Mouse (Mus musculus): ENCODE data around the gene Sp7. TPM values are rescaled to one million over a fixed set of nuclear protein-coding genes. Genes with fewer than 3 reads are reported as not detected.

Sp7 gene
- polyA plus RNA-seq (2015; fragmentation: Nextera tagmentation; extraction: Ambion mirVana), result not detected in 2 replicates

DNA sequence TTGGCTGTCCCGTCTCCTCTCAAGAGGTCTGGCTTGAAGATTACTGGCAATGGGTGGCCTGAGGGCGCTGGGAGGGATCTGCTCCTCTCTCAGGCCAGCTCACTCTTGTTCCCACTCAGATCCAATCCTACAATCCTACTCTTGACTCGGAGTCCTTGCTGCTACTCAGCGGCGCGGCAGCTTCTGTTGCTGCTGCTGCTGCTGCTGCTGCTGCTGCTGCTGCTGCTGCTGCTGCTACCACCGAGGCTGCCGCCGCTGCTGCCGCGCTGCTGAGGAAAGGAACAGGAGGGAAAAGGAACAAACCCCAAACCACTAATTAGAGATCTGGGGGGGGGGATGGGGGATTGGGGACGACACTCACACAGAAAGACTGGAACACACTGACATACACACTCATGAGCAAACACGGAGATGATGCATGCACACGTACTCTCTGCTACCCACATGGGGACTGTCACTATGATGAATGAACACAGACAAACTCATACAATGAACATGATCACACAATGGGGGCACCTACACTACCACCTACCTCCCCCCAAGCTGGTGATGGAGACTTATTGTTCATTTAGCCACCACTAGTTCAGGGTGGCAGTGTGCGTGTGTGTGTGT, at the start of gene Sp7:
TSS of gene Sp7 (minus strand) at position 450 of the 612 bp plus-strand sequence.
- no peak within 1 kb of the TSS; the same call in 1 of the 2 replicates for H3K9ac ChIP-seq
- H3K4me2 ChIP-seq, result peak within 1 kb of the TSS; percentile 20
- WGBS (ENCODE audit: insufficient replicate concordance), result 8% methylated on average over 15 of the region's 15 CpGs
- H3K9me3 ChIP-seq (replicated peaks), result no peaks in the 10 kb centered on the region
- H3K36me3 ChIP-seq (replicated peaks), result no peaks in the 10 kb centered on the region
- peaks cover 97% of the 10 kb centered on the region for H3K27me3 ChIP-seq
- H3K27ac ChIP-seq (replicated peaks), result no peak within 1 kb of the TSS
- no peak for ATAC-seq (ENCODE audit: insufficient read depth)
- H3K4me1 ChIP-seq (replicated peaks), result peaks cover 9% of the 10 kb centered on the region; the same call in 1 of the 2 replicates
- H3K4me3 ChIP-seq (replicated peaks), result no peak within 1 kb of the TSS

DNA sequence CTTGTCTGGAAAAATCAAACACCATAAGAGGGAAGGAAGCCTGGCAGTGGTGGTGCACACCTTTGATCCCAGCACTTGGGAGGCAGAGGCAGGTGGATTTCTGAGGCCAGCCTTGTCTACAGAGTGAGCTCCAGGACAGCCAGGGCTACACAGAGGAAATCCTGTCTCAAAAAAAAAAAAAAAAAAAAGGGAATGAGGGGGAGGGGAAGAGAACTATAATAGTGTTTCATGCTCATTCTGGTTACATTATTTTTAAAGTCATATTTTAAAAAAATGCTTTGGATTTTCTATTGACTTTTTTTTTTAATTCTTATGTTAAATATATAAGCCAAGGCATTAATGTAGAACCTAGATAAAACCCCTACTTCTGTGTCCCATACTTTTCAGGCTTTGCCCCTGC, 46.7 kb upstream of the Sp7 start:
- peaks cover 72% of the 10 kb centered on the region for H3K36me3 ChIP-seq (replicated peaks)
- no peak for ATAC-seq (ENCODE audit: insufficient read depth)

DNA sequence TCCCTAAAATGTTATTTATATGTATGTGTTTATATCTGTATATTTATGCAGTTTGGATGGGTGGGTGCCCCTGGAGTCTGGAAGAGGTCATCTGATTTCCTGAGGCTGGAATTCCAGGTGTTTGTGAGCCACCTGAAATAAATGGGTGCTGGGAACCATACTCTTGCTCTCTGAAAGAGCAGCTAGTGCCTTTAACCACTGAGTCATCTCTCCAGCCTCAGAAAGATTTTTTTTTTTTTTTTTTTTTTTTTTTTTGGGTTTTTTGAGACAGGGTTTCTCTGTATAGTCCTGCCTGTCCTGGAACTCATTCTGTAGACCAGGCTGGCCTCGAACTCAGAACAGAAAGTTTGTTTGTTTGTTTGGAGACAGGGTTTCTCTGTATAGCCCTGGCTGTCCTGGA, 44.1 kb upstream of the Sp7 start:
- H3K9me3 ChIP-seq (replicated peaks), result no peaks in the 10 kb centered on the region
- WGBS (ENCODE audit: insufficient replicate concordance), result 71% methylated on average over 1 of the region's 1 CpGs
- H3K4me3 ChIP-seq (replicated peaks), result no peak overlapping the region
- H3K4me2 ChIP-seq, result peak overlapping the region; percentile 38
- H3K36me3 ChIP-seq (replicated peaks), result peaks cover 72% of the 10 kb centered on the region
- peaks cover 59% of the 10 kb centered on the region for H3K4me1 ChIP-seq (replicated peaks)
- no peak for ATAC-seq (ENCODE audit: insufficient read depth)
- H3K27ac ChIP-seq (replicated peaks), result no peak overlapping the region
- H3K9ac ChIP-seq, result 0 out of 2 replicates have a peak overlapping the region, but pooled peaks have one; percentile 6
- no peaks in the 10 kb centered on the region for H3K27me3 ChIP-seq

More for the DNA sequence above, 46.7 kb upstream of the Sp7 start:
- H3K4me2 ChIP-seq, result no peak overlapping the region
- no peaks in the 10 kb centered on the region for H3K9me3 ChIP-seq (replicated peaks)
- H3K4me1 ChIP-seq (replicated peaks), result peaks cover 39% of the 10 kb centered on the region
- H3K27ac ChIP-seq (replicated peaks), result no peak overlapping the region
- H3K9ac ChIP-seq, result no peak overlapping the region
- H3K4me3 ChIP-seq (replicated peaks), result no peak overlapping the region
- no peaks in the 10 kb centered on the region for H3K27me3 ChIP-seq

DNA sequence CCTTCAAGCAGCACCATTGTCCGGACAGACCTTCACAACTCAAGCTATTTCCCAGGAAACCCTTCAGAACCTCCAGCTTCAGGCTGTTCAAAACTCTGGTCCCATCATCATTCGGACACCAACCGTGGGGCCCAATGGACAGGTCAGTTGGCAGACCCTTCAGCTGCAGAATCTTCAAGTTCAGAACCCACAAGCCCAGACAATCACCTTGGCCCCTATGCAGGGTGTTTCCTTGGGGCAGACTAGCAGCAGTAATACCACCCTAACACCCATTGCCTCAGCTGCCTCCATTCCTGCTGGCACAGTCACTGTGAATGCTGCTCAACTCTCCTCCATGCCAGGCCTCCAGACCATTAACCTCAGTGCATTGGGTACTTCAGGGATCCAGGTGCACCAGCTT, 42.3 kb upstream of the Sp7 start:
- Histone ChIP-seq H3K27ac (replicated peaks) (no peak overlapping the region), H3K27me3 (no peaks in the 10 kb centered on the region), H3K9ac (peak overlapping the region; percentile 27; the same call in 1 of the 2 replicates), H3K9me3 (replicated peaks) (no peaks in the 10 kb centered on the region), H3K36me3 (replicated peaks) (peaks cover 67% of the 10 kb centered on the region), H3K4me2 (peak overlapping the region; percentile 38), H3K4me1 (replicated peaks) (peaks cover 64% of the 10 kb centered on the region), H3K4me3 (replicated peaks) (peak overlapping the region; percentile 15)
- WGBS (ENCODE audit: insufficient replicate concordance), result 89% methylated on average over 3 of the region's 3 CpGs
- no peak for ATAC-seq (ENCODE audit: insufficient read depth)

DNA sequence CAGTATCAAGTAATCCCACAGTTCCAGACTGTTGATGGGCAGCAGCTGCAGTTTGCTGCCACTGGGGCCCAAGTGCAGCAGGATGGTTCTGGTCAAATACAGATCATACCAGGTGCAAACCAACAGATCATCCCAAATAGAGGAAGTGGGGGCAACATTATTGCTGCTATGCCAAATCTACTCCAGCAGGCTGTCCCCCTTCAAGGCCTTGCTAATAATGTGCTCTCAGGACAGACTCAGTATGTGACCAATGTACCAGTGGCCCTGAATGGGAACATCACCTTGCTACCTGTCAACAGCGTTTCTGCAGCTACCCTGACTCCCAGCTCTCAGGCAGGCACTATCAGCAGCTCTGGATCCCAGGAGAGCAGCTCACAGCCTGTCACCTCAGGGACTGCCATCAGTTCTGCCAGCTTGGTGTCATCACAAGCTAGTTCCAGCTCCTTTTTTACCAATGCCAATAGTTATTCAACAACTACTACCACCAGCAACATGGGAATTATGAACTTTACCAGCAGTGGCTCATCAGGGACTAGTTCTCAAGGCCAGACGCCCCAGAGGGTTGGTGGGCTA, 41.7 kb upstream of the Sp7 start:
- no peak for ATAC-seq (ENCODE audit: insufficient read depth)
- Histone ChIP-seq H3K27me3 (no peaks in the 10 kb centered on the region), H3K27ac (replicated peaks) (0 out of 2 replicates have a peak overlapping the region, but pooled peaks have one; percentile 24), H3K9me3 (replicated peaks) (no peaks in the 10 kb centered on the region), H3K4me2 (no peak overlapping the region; the same call in 1 of the 2 replicates), H3K4me3 (replicated peaks) (peak overlapping the region; percentile 15; the same call in 1 of the 2 replicates), H3K9ac (no peak overlapping the region; the same call in 1 of the 2 replicates), H3K4me1 (replicated peaks) (peaks cover 69% of the 10 kb centered on the region), H3K36me3 (replicated peaks) (peaks cover 64% of the 10 kb centered on the region)
- WGBS (ENCODE audit: insufficient replicate concordance), result 69% methylated on average over 2 of the region's 2 CpGs

DNA sequence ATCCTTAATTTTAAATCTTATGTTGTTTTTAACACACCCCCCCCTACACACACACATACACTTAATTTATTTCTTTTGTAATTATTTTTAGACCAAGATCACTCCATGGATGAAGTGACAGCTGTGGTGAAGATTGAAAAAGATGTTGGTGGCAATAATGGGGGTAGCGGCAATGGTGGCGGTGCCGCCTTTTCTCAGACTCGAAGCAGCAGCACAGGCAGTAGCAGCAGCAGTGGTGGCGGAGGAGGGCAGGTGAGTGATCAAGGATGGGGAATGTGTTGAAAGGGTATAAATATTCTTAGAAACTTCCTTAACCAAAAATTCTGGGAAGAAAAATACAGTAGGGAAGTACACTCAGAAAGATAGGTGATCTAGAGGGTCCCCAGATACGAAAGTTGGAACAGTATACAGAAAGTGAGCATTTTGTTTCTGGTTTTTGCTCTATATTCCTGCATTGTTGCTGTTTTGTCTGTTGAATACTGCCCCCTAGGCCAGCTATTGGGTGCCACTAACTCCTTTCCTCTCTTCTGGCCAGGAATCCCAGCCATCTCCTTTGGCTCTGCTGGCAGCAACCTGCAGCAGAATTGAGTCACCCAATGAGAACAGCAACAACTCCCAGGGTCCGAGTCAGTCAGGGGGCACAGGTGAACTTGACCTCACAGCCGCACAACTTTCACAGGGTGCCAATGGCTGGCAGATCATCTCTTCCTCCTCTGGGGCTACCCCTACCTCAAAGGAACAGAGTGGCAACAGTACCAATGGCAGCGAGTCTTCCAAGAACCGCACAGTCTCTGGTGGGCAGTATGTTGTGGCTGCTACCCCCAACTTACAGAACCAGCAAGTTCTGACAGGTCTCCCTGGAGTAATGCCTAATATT, 40.9 kb upstream of the Sp7 start:
- peak overlapping the region; percentile 41; the same call in 1 of the 2 replicates for H3K27ac ChIP-seq (replicated peaks)
- H3K27me3 ChIP-seq, result no peaks in the 10 kb centered on the region
- ATAC-seq (ENCODE audit: insufficient read depth), result no peak
- peaks cover 58% of the 10 kb centered on the region for H3K36me3 ChIP-seq (replicated peaks)
- 89% methylated on average over 10 of the region's 10 CpGs for WGBS (ENCODE audit: insufficient replicate concordance)
- peaks cover 70% of the 10 kb centered on the region for H3K4me1 ChIP-seq (replicated peaks)
- no peak overlapping the region for H3K9ac ChIP-seq
- H3K4me2 ChIP-seq, result peak overlapping the region; percentile 67
- no peak overlapping the region for H3K4me3 ChIP-seq (replicated peaks)
- H3K9me3 ChIP-seq (replicated peaks), result no peaks in the 10 kb centered on the region

DNA sequence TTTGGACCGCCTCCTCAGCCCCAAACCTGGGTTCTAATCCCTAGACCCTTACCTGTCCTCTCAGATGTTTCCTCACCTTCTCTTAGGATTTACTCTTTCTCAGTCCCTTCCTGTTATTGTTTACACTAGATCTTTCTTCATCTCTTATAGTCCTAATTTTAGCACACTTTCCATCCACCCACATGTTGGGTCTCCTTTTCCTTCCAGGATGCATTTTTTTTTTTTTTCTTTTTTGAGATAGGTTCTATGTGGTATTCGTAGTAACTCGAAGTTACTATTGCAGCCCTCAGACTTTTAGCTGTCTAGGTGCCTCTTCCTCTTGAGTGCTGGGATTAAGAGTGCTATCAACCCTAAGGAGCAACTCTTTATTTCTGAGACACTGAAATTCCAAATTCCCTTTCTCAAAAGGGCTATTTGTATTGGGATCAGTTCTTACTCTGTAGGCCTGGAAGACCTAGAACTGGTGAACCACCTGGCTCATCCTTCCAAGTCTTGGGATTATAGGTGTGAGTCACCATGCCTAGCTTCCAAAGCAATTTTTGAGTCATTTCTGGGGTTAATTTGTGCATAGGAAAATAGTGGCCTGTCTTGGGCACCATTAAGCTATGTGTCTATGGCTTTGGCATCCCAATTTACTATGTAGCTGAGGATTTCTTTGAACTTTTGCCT, 40.1 kb upstream of the Sp7 start:
- 5% methylated on average over 3 of the region's 3 CpGs for WGBS (ENCODE audit: insufficient replicate concordance)
- Histone ChIP-seq H3K9ac (peak overlapping the region; percentile 88), H3K4me2 (peak overlapping the region; percentile 67), H3K4me1 (replicated peaks) (peaks cover 70% of the 10 kb centered on the region), H3K4me3 (replicated peaks) (peak overlapping the region; percentile 79), H3K27me3 (no peaks in the 10 kb centered on the region), H3K9me3 (replicated peaks) (no peaks in the 10 kb centered on the region), H3K36me3 (replicated peaks) (peaks cover 49% of the 10 kb centered on the region), H3K27ac (replicated peaks) (peak overlapping the region; percentile 97)
- no peak for ATAC-seq (ENCODE audit: insufficient read depth)

DNA sequence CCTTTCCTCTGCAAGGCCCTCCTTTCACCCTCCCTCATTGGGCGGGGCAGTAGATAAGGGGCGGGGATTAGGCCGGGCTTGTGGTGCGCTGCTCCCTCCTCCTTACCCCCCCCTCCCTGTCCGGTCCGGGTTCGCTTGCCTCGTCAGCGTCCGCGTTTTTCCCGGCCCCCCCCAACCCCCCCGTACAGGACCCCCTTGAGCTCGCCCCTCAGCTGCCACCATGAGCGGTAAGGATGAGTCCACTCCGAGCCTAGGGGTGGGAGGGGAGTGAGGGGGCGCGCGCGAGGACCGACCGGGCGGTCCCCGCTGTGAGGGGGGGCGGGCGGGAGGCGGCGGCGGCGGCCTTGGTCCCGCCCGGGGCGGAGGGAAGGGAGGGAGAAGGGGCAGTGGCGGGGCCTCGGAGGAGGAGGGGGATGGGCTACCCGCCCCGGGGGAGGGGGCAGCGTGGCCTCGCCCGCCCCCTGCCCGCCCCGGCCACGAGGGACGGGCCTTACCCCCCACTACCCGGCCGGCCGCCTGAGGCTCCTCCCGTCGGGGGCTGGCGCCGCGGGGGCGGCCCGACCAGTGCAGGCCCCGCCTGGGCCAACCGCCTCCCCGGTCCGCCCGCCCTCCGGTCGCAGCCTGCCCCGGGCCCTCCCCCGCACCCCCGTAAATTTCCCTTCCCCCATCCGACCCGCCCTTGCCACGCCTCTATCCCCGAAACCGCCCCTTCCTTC, 39.4 kb upstream of the Sp7 start:
- Histone ChIP-seq H3K4me2 (peak overlapping the region; percentile 67), H3K9ac (peak overlapping the region; percentile 88), H3K4me3 (replicated peaks) (peak overlapping the region; percentile 79), H3K4me1 (replicated peaks) (peaks cover 70% of the 10 kb centered on the region), H3K27me3 (no peaks in the 10 kb centered on the region), H3K27ac (replicated peaks) (peak overlapping the region; percentile 97), H3K36me3 (replicated peaks) (peaks cover 42% of the 10 kb centered on the region), H3K9me3 (replicated peaks) (no peaks in the 10 kb centered on the region)
- peak; percentile 23 for ATAC-seq (ENCODE audit: insufficient read depth)
- 2% methylated on average over 38 of the region's 69 CpGs for WGBS (ENCODE audit: insufficient replicate concordance)

DNA sequence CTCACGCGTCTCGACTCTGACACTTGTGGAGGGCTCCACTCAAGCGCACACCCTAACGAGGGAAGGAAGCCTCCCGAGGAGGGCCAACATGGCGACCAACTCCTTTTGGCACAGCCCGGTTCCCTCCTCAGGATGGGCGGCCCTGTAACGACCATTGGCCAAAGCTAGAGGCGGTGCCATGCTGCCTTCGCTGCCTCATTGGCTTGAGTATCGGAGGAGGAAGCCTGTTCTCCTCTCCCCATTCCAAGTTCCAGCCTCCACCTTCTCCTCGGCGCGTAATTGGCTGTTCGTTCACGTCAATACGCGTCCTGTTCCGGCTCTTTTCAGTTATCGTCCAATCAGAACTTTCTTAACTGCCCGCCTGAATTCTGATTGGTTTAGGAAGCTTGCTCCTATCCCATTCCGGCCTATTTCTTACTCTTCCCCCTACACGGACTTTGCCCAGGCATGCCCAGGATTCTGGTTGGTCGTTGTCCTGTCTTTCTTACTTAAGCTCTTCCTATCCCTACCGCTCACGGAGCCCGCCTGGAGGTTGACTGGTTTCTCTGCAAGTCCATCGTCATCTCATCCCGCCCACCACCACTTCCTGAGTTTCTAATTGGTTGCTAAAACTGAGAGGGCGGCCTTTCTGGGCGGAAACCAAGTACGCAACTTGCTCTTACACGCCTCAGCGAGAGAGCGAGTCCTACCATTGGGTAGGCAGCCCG, 38.7 kb upstream of the Sp7 start, which contains the start of gene Sp1:
TSS of gene Sp1 (plus strand) at position 655 of the 707 bp plus-strand sequence.
- under 1% methylated on average over 38 of the region's 38 CpGs for WGBS (ENCODE audit: insufficient replicate concordance)
- ATAC-seq (ENCODE audit: insufficient read depth), result peak; percentile 89
- Histone ChIP-seq H3K27ac (replicated peaks) (peak within 1 kb of the TSS; percentile 99), H3K4me2 (peak within 1 kb of the TSS; percentile 78), H3K9me3 (replicated peaks) (no peaks in the 10 kb centered on the region), H3K36me3 (replicated peaks) (peaks cover 35% of the 10 kb centered on the region), H3K4me1 (replicated peaks) (peaks cover 72% of the 10 kb centered on the region), H3K27me3 (no peaks in the 10 kb centered on the region), H3K9ac (peak within 1 kb of the TSS; percentile 88), H3K4me3 (replicated peaks) (peak within 1 kb of the TSS; percentile 79)
